Mouse (Mus musculus) Muller cell, postnatal 12 days (primary cell): ENCODE data around the gene Mlh3.

ENCODE experiments used
- DNase-seq: peaks from one replicate; pipeline ENCODE4 v3.0.0-alpha.2; 2015; ENCODE audit errors: inconsistent ontology term

Gene Mlh3

DNA sequence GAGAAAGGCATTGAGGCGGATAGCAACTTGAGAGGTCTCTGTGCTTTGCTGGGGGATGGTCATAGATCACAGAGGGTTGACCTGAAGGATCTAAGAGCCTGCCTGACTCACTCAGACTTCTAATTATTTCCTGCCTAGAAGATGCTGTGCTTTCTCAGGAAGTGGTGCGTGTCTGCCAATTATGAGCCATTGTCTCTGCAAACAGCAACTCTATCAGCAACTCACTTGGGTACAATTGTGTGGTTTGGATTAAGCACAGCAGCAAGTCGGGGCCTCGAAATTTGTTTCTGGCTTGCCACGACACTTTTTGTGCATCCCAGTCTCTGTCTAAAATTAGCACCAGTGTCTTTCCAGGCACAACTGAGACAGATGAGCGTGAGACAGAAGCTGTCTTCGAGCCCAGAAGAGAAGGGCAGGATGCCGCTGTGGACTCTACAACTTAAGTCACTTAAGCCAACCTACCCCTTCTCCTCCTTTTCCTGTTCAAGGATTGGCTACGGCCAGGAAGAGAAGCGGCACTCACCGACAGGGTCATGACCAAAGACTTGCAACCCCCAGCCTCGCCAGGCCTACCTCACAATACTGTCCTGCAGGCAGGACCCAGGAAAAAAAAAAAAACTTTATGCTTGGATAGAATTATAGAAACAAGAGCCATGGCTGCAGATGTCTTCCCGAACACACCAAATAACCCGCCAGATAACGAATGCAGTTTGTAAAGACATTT lies 42.4 kb downstream of the Mlh3 start:
- DNase-seq, result peak; percentile 74

DNA sequence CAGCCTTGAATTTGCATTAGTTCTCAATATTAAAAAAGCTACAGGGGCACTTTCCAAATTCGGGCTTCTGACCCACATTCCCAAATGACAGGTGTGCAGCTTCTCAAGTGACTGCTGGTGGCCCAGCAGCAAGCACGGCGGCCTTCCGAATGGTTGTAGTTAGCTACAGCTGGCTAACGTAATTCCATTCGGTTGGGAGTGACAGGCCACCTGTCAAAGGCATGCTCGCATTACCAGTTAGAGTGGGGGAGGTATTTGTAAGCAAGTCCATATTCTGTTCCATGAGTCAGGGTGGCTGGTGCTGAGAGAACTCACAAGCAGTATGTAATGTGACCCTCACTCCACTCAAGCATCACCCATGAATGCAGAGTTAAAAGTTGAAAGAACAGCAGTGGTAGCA lies 43.2 kb downstream of the Mlh3 start:
- DNase-seq, result no peak

DNA sequence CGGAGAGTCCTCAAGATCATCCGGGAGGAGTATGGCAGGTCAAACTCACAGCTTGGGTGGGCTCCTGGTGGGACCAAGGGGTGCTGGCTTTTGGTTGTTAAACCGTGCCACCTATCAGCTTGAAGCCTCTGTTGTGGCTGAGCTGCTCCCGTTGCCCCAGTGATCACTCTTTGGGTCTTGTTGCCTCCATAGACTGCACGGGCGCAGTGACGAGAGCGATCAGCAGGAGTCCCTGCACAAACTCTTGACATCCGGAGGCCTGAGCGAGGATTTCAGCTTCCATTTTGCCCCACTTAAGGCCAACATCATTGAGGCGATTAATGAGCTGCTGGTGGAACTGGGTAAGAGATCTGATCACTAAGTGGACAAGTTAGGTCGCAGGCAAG lies 50.5 kb downstream of the Mlh3 start:
- DNase-seq, result no peak

- DNase-seq, result peak; percentile 99
These were observed 51.0 kb downstream of the Mlh3 start, which contains the start of gene Eif2b2 for GRCm38 (mm10) chr12:85219236-85219904. Eif2b2 (plus strand) TSS chr12:85219481.

DNA sequence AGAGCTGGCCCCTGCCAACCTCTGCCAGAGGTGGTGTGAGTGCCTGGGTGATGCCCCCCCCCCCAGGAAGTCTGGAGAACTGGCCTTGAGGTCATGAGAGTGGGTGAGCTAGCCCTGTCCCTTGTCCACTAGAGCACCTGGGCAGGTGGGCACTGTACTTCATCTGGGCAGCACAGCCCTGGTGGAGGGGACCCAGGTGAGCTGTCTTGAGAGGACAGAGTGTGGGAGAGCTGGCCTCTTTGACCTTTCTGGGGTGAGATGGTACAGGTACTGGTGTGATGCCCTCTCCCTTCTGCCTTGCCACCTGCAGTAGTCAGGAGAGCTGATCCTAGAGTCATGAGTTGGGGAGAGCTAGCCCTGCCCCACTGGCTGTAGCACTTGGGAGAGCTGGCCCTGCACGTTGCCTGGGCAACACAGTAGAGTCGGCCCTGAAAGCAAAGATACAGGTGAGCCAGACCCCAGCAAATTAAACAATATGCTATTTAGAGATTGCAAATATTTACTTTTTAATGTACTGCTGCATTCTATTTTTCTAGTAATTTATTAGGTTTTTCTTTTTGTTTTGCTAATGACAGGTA lies 52.6 kb downstream of the Mlh3 start:
- DNase-seq, result no peak

DNA sequence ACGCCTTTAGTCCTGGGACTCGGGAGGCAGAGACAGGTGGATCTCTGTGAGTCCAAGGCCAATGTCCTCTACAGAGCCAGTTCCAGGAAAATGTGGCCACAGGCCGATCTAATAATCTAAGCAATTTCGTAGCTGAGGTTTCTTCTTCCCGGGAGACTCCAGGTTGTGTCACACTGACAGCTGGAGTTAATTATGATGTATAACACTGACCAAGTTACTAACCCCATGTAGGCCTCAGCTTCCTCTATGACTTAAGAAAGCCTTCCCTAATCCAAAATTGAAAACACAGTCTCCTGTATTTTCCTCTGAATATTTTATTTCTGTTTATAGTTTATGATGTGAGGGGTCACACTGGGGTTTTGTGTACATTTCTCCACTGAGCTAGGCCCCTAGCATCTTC lies 55.4 kb downstream of the Mlh3 start:
- DNase-seq, result no peak

GRCm38 (mm10) chr12:85208687-85209199 lies 61.7 kb downstream of the Mlh3 start:
- DNase-seq, result no peak

- DNase-seq, result no peak
These were observed 65.0 kb downstream of the Mlh3 start for GRCm38 (mm10) chr12:85205425-85205824.

DNA sequence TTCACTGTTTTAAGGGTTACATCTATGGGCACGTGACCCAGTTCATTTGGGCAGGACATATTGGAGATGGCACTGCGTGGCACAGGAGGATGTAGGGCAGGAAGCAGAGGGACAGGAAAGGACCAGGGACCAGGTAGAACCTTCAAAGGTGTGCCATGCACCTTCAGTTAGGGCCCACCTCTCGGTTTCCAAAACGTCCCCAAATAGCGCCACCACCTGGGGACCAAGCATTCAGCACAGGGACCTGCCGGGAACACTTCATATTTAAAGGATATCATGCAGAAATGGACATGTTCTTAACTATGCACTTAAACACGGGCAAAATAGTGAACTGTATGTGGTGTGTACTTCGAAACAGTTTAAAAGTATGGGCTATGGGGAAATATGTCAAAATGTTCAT lies 66.3 kb downstream of the Mlh3 start:
- DNase-seq, result no peak

DNA sequence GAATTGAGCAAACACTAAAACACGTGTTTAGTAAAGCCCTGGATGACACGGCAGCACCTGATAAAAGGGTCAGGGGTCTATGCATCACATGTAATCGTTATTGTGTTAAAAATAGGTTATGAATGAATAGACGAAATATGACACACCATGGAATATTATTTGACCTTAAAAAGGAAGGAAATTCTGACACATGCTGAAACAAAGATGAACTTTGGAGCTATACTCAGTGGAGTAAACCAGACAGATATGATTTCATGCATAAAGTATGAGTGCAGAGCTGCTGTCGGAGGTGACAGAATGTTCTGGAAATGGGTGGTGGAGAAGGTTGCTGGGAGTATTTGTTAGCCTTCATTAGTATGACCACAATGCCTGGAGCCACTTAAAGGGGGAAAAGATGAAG lies 66.7 kb downstream of the Mlh3 start:
- peak; percentile 28 for DNase-seq

- no peak for DNase-seq
These were observed 68.2 kb downstream of the Mlh3 start for GRCm38 (mm10) chr12:85202191-85202590.

GRCm38 (mm10) chr12:85201830-85202147 lies 68.6 kb downstream of the Mlh3 start:
- no peak for DNase-seq

GRCm38 (mm10) chr12:85200929-85201829 lies 69.2 kb downstream of the Mlh3 start:
- DNase-seq, result peak; percentile 93

DNA sequence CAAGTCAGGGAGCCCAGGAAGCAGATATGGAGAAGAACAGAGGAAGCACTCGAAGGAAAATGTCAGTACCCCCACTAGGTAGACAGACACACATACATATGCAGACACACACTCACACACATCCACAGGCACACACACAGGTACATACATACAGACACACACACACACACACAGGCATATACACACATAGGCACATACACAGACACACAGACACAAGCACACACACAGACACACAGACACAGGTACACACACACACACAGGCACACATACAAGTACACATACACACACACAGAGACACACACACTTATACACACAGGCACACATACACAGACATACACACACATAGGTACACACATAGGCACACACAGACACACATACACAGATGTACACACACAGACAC lies 70.4 kb downstream of the Mlh3 start:
- no peak for DNase-seq

DNA sequence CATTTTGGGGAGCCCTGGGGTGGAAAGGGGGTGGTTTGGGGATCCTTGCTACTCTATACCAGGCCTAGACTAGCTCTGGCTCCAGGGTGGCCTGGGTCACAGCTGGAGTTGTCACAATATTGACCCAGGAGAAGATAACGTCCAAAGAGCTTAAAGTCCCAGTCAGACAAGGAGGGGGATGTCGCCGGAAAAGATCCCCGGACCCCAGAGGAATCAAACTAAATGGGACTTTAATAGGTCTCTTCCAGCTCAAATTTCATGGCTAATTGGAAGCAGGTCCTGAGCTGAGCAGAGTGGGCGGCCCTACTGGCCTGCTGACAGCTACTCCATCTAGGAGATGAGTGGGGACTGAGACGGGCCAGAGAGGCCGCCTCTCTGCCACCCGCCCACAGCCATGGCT lies 72.5 kb downstream of the Mlh3 start:
- no peak for DNase-seq

GRCm38 (mm10) chr12:85197371-85197770 lies 73.0 kb downstream of the Mlh3 start:
- DNase-seq, result no peak

DNA sequence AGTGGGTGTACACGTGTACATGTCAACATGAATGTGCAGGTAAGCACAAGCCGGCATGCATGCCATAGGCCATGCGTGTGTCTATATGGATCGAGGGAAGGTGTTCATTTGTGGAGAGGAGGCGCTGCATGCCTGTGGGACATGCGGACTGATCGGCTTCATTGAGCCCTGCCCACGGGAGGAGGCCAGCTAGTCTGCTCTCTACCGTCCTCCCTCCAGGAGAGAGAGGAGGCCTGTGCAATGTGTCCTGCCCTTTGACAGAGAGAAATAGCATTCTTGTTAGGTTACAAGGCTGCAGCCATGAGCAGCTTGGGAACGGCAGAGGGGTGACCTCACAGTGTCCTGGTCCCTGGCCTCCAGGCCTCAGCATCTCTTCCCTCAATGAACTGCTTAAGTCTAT lies 74.2 kb downstream of the Mlh3 start:
- DNase-seq, result no peak

GRCm38 (mm10) chr12:85195086-85195485 lies 75.3 kb downstream of the Mlh3 start:
- no peak for DNase-seq

DNA sequence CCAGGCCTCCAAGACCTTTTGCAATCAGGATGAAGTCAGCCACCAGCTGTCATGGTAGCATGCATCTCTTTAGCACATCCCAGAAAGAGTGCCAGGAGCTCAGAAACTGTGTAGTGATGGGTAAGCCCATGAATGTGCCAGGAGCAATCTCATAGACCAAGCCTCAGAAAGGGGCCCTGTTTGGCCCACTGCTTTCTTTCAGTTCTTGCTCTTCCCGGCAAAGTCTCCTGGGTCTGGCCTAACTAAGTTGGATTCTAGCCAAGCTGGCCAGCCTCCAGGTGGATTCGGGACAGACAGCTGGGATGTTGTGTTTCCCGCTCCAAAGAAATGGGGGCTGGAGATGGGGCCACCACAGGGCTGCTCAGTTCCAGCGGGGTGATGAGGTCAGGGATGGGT lies 75.8 kb downstream of the Mlh3 start:
- DNase-seq, result peak; percentile 72

DNA sequence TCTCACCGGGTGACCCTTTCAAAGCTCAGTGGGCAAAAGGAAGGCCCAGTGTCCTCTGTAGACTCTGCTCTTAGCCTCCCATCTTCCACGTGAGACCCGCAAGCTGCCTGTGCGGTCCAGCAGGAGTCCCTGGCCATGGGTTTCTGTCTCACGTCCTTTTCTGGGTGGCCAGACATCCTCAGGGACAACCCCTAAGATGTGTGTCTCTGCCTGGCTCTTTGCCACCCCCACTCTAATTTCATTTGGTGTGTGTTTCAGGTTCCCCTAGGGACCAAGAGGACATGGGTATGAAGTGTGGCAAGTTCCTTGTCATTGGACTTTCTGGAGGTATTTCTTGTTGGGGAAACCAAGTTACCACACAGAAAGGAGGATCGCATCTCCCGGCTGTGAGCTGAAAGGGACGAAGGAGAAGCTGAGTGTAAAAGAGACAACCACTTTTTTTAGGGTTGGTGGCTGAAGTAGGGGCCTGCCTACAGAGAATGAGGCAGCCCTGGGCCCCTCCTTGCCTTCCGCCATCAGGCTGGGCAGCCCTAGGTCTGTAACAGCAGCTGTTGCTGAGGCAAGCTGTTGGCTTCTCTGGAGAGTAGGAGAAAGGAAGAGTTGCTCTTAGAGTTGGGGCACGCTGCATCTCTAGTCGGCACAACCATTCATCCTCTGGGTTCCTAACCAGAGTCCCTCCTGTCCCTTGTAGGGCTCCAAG lies 76.3 kb downstream of the Mlh3 start:
- no peak for DNase-seq

- no peak for DNase-seq
These were observed 77.3 kb downstream of the Mlh3 start for GRCm38 (mm10) chr12:85193146-85193545.
